Mouse (Mus musculus): ENCODE measurements around the gene Ptk6. TPM values are rescaled to one million over a fixed set of nuclear protein-coding genes. Genes with fewer than 3 reads are reported as not detected.

Ptk6 gene
- 0.56 and 0.70 TPM in 2 replicates for polyA plus RNA-seq (2015; fragmentation: Nextera tagmentation; extraction: Ambion mirVana)

DNA sequence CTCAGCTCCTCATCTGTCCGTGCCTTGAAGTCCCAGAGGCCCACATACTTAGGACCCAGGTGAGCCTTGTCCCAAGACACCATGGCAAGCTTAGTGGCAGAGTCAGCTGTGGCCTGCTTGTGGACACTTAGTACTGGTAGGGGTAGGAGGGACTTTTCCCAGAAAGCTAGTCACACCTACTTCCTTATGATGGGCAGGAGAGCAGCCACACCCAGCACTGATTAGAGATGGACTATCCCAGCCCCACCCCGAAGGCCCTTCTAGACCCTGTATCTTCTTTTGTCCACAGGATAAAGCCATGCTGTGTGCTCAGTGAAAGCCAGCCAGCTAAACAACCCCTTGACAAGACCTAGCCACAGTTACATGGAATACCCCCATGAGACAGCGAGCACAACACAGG is at the start of gene Ptk6:
Ptk6 (minus strand) TSS at position 368 of the 400 bp plus-strand sequence.
- no peak within 1 kb of the TSS for H3K9ac ChIP-seq (ENCODE audit: low read length)
- WGBS, result 79% methylated on average over 3 of the region's 3 CpGs
- H3K9me3 ChIP-seq (replicated peaks; ENCODE audit: control insufficient read depth, low read length), result no peaks in the 10 kb centered on the region
- H3K4me3 ChIP-seq (replicated peaks; ENCODE audit: low read length), result no peak within 1 kb of the TSS
- H3K27ac ChIP-seq (ENCODE audit: low read length), result no peak within 1 kb of the TSS
- H3K4me2 ChIP-seq (ENCODE audit: low read depth, low read length), result no peak within 1 kb of the TSS
- no peaks in the 10 kb centered on the region for H3K27me3 ChIP-seq (ENCODE audit: control insufficient read depth, insufficient read depth, low read length)
- ATAC-seq (ENCODE audit: insufficient read depth, low FRiP score), result no peak
- H3K4me1 ChIP-seq (ENCODE audit: control insufficient read depth, insufficient read depth, low read length), result no peaks in the 10 kb centered on the region
- H3K36me3 ChIP-seq (ENCODE audit: control insufficient read depth, insufficient read depth, low read length), result no peaks in the 10 kb centered on the region

- Histone ChIP-seq H3K4me3 (replicated peaks; ENCODE audit: low read length) (no peak overlapping the region), H3K9me3 (replicated peaks; ENCODE audit: control insufficient read depth, low read length) (no peaks in the 10 kb centered on the region), H3K27ac (ENCODE audit: low read length) (no peak overlapping the region), H3K9ac (ENCODE audit: low read length) (no peak overlapping the region), H3K4me1 (ENCODE audit: control insufficient read depth, insufficient read depth, low read length) (no peaks in the 10 kb centered on the region), H3K36me3 (ENCODE audit: control insufficient read depth, insufficient read depth, low read length) (peaks cover 11% of the 10 kb centered on the region; the same call in 1 of the 2 replicates), H3K4me2 (ENCODE audit: low read depth, low read length) (no peak overlapping the region), H3K27me3 (ENCODE audit: control insufficient read depth, insufficient read depth, low read length) (no peaks in the 10 kb centered on the region)
- WGBS, result 70% methylated on average over 1 of the region's 1 CpGs
- ATAC-seq (ENCODE audit: insufficient read depth, low FRiP score), result no peak
These were observed 49.3 kb upstream of the Ptk6 start for GRCm38 (mm10) chr2:181251841-181252240.

- no peak overlapping the region for H3K9ac ChIP-seq (ENCODE audit: low read length)
- H3K27ac ChIP-seq (ENCODE audit: low read length), result no peak overlapping the region
- H3K36me3 ChIP-seq (ENCODE audit: control insufficient read depth, insufficient read depth, low read length), result peaks cover 11% of the 10 kb centered on the region; the same call in 1 of the 2 replicates
- peak; percentile 78; the same call in 1 of the 2 replicates for ATAC-seq (ENCODE audit: insufficient read depth, low FRiP score)
- no peaks in the 10 kb centered on the region for H3K4me1 ChIP-seq (ENCODE audit: control insufficient read depth, insufficient read depth, low read length)
- H3K9me3 ChIP-seq (replicated peaks; ENCODE audit: control insufficient read depth, low read length), result no peaks in the 10 kb centered on the region
- WGBS, result 66% methylated on average over 10 of the region's 10 CpGs
- no peaks in the 10 kb centered on the region for H3K27me3 ChIP-seq (ENCODE audit: control insufficient read depth, insufficient read depth, low read length)
- H3K4me3 ChIP-seq (replicated peaks; ENCODE audit: low read length), result no peak overlapping the region
- H3K4me2 ChIP-seq (ENCODE audit: low read depth, low read length), result no peak overlapping the region
These were observed 46.6 kb upstream of the Ptk6 start for GRCm38 (mm10) chr2:181249217-181249616.

DNA sequence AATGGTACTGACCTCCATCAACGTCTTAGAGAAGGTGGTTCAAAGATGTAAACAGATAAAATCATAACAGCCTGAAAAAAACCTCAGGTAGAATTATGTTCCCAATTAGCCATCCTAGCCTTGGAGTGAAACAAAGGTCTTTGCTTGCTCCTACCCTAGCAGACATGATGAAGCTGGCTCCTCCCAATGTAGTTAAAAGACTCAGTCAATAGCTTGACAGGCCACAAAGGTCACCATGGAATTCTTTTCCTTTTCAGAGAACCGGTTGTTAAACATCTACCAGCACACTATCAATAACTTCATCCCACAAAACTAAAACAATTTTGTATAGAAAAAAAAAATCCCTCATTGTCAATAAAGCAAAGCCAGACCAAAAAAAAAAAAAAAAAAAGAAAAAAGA is 42.4 kb upstream of the Ptk6 start:
- H3K36me3 ChIP-seq (ENCODE audit: control insufficient read depth, insufficient read depth, low read length), result no peaks in the 10 kb centered on the region
- no peak overlapping the region for H3K27ac ChIP-seq (ENCODE audit: low read length)
- no peak overlapping the region for H3K9ac ChIP-seq (ENCODE audit: low read length)
- H3K4me1 ChIP-seq (ENCODE audit: control insufficient read depth, insufficient read depth, low read length), result peaks cover 4% of the 10 kb centered on the region
- WGBS, result 18% methylated on average over 2 of the region's 2 CpGs
- ATAC-seq (ENCODE audit: insufficient read depth, low FRiP score), result no peak
- H3K9me3 ChIP-seq (replicated peaks; ENCODE audit: control insufficient read depth, low read length), result no peaks in the 10 kb centered on the region
- no peak overlapping the region for H3K4me2 ChIP-seq (ENCODE audit: low read depth, low read length)
- H3K27me3 ChIP-seq (ENCODE audit: control insufficient read depth, insufficient read depth, low read length), result no peaks in the 10 kb centered on the region
- no peak overlapping the region for H3K4me3 ChIP-seq (replicated peaks; ENCODE audit: low read length)

DNA sequence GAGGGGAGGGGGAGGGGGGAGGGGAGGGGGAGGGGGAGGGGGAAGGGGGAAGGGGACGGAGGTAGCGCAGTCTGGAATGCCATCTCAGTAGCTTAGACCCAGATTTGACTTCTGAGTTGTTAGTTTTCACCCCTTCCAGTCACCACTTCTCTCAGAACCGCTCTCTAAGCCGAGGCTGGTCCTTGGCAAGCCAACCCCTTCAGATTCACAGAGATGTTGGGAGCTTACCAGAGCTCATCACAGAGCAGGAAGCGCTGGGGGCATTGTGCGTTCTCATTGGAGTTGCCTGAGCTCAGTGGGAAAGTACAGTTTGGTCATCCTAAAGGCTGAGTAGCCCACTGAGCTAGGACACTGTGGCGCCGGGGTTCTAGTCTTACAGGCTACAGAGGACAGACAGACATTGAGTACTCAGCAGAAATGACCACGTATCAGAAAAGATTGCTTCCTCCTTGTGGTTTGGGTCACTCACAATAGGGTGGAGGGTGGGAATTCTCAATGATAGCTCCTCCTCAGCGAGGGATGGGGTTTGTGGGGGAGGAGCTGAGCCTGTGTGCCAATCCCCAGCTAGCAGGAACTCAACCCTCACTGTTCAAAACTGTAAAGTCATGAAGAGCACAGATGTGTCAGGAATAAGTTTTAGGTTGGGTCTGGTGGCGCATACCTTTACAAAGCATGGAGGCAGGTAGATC is 41.3 kb upstream of the Ptk6 start:
- no peak overlapping the region for H3K27ac ChIP-seq (ENCODE audit: low read length)
- H3K9me3 ChIP-seq (replicated peaks; ENCODE audit: control insufficient read depth, low read length), result no peaks in the 10 kb centered on the region
- H3K4me1 ChIP-seq (ENCODE audit: control insufficient read depth, insufficient read depth, low read length), result peaks cover 4% of the 10 kb centered on the region
- peak overlapping the region; percentile 16; the same call in 1 of the 2 replicates for H3K4me2 ChIP-seq (ENCODE audit: low read depth, low read length)
- H3K9ac ChIP-seq (ENCODE audit: low read length), result no peak overlapping the region
- H3K36me3 ChIP-seq (ENCODE audit: control insufficient read depth, insufficient read depth, low read length), result no peaks in the 10 kb centered on the region
- 0 out of 2 replicates have a peak, but pooled peaks have one; percentile 14 for ATAC-seq (ENCODE audit: insufficient read depth, low FRiP score)
- no peaks in the 10 kb centered on the region for H3K27me3 ChIP-seq (ENCODE audit: control insufficient read depth, insufficient read depth, low read length)
- 33% methylated on average over 11 of the region's 11 CpGs for WGBS
- no peak overlapping the region for H3K4me3 ChIP-seq (replicated peaks; ENCODE audit: low read length)

- Histone ChIP-seq H3K9ac (ENCODE audit: low read length) (peak overlapping the region; percentile 84), H3K27ac (ENCODE audit: low read length) (no peak overlapping the region), H3K4me2 (ENCODE audit: low read depth, low read length) (peak overlapping the region; percentile 71), H3K4me3 (replicated peaks; ENCODE audit: low read length) (peak overlapping the region; percentile 68), H3K27me3 (ENCODE audit: control insufficient read depth, insufficient read depth, low read length) (no peaks in the 10 kb centered on the region), H3K36me3 (ENCODE audit: control insufficient read depth, insufficient read depth, low read length) (no peaks in the 10 kb centered on the region), H3K4me1 (ENCODE audit: control insufficient read depth, insufficient read depth, low read length) (peaks cover 4% of the 10 kb centered on the region), H3K9me3 (replicated peaks; ENCODE audit: control insufficient read depth, low read length) (no peaks in the 10 kb centered on the region)
- ATAC-seq (ENCODE audit: insufficient read depth, low FRiP score), result no peak
- WGBS, result 52% methylated on average over 3 of the region's 3 CpGs
These were observed 39.7 kb upstream of the Ptk6 start for GRCm38 (mm10) chr2:181242314-181242665.

DNA sequence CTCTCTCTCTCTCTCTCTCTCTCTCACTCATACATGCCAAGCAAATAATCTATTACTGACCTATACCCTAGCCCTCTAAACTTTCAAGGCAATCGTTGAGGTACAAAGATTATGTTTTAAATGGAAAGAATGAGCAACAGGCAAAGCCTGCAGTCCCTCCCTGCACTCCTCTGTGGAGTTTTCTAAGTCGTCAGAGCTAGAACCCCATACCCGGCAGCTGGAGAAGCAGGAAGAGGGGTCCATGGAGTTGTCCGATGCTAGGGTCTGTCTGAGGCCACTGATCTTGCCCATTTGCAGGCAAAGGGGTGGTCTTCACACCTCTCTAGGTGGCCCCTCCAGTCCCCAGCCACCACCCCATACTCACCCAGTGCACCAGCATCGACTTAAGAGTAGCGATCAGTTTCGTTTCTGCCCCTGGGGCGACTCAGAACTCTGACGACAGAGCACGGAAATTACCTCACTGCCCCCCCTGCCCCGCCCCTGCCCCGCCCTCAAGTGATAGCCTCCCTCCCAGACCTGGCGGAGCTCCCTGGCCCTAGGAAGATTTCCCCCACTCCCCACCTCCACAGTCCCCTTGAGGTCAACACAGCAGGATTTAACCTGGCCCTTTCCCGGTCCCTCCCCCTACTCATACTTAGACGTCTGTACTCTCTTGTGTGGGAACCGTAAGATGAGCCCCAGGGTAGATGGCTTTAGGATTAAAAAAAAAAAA is 39.2 kb upstream of the Ptk6 start, which contains the start of gene Helz2:
Helz2 (minus strand) TSS at position 426 of the 712 bp plus-strand sequence.
- no peaks in the 10 kb centered on the region for H3K9me3 ChIP-seq (replicated peaks; ENCODE audit: control insufficient read depth, low read length)
- peak; percentile 81 for ATAC-seq (ENCODE audit: insufficient read depth, low FRiP score)
- H3K4me3 ChIP-seq (replicated peaks; ENCODE audit: low read length), result peak within 1 kb of the TSS; percentile 68
- no peaks in the 10 kb centered on the region for H3K36me3 ChIP-seq (ENCODE audit: control insufficient read depth, insufficient read depth, low read length)
- H3K27ac ChIP-seq (ENCODE audit: low read length), result no peak within 1 kb of the TSS
- no peaks in the 10 kb centered on the region for H3K27me3 ChIP-seq (ENCODE audit: control insufficient read depth, insufficient read depth, low read length)
- H3K4me1 ChIP-seq (ENCODE audit: control insufficient read depth, insufficient read depth, low read length), result peaks cover 4% of the 10 kb centered on the region
- peak within 1 kb of the TSS; percentile 71 for H3K4me2 ChIP-seq (ENCODE audit: low read depth, low read length)
- H3K9ac ChIP-seq (ENCODE audit: low read length), result peak within 1 kb of the TSS; percentile 84
- WGBS, result 7% methylated on average over 16 of the region's 16 CpGs

DNA sequence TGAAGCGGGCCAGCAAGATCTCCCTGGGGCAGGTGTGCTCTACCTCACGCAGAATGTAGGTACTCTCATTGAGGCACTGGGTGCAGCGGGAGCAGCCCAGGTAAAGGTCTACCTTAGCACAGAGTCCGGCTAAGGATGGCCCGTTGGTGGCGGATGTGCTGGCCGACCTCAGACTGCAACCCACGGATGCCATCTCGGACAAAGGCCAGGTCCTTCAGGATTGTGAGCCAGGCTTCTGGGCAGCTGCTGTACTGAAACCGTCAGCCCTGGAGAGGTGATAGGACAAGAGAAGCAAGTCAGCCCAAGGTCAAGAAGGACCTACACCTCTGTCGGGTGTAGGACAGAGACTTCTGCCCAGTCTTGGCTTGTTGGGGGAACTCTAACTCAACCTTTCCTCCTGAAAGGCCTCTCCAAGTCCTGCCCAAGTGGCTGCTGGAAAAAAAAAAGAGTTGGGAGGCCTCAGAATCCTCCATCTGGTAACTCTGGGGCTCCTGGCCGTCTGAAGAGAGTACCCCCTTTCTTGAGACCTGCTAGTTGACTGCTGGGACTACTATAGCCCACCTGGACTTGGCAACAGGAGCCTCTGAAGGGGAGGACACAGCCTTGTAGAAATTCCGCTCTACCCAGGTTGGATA is 38.3 kb upstream of the Ptk6 start:
- no peak for ATAC-seq (ENCODE audit: insufficient read depth, low FRiP score)
- Histone ChIP-seq H3K4me2 (ENCODE audit: low read depth, low read length) (peak overlapping the region; percentile 71), H3K9ac (ENCODE audit: low read length) (peak overlapping the region; percentile 84)

GRCm38 (mm10) chr2:181239261-181239660 is 36.7 kb upstream of the Ptk6 start:
- Histone ChIP-seq H3K9me3 (replicated peaks; ENCODE audit: control insufficient read depth, low read length) (no peaks in the 10 kb centered on the region), H3K9ac (ENCODE audit: low read length) (no peak overlapping the region), H3K4me2 (ENCODE audit: low read depth, low read length) (no peak overlapping the region), H3K27me3 (ENCODE audit: control insufficient read depth, insufficient read depth, low read length) (no peaks in the 10 kb centered on the region), H3K36me3 (ENCODE audit: control insufficient read depth, insufficient read depth, low read length) (no peaks in the 10 kb centered on the region), H3K4me1 (ENCODE audit: control insufficient read depth, insufficient read depth, low read length) (peaks cover 4% of the 10 kb centered on the region), H3K27ac (ENCODE audit: low read length) (no peak overlapping the region), H3K4me3 (replicated peaks; ENCODE audit: low read length) (no peak overlapping the region)
- no peak for ATAC-seq (ENCODE audit: insufficient read depth, low FRiP score)
- WGBS, result 93% methylated on average over 9 of the region's 9 CpGs

More for the DNA sequence above, 38.3 kb upstream of the Ptk6 start:
- Histone ChIP-seq H3K27me3 (ENCODE audit: control insufficient read depth, insufficient read depth, low read length) (no peaks in the 10 kb centered on the region), H3K9me3 (replicated peaks; ENCODE audit: control insufficient read depth, low read length) (no peaks in the 10 kb centered on the region), H3K4me3 (replicated peaks; ENCODE audit: low read length) (peak overlapping the region; percentile 68), H3K27ac (ENCODE audit: low read length) (no peak overlapping the region), H3K36me3 (ENCODE audit: control insufficient read depth, insufficient read depth, low read length) (no peaks in the 10 kb centered on the region), H3K4me1 (ENCODE audit: control insufficient read depth, insufficient read depth, low read length) (peaks cover 4% of the 10 kb centered on the region)
- 86% methylated on average over 13 of the region's 13 CpGs for WGBS

Data from stomach, embryonic 16.5 days (tissue).